Mouse (Mus musculus): ENCODE data around the gene Gm49486. TPM values are rescaled to one million over a fixed set of nuclear protein-coding genes. Genes with fewer than 3 reads are reported as not detected.

Gm49486 gene
- polyA plus RNA-seq, 1 experiment = 0.11 TPM

GRCm38 (mm10) chr15:79244071-79244893, 15.1 kb downstream of the Gm49486 start:
- 43% methylated on average over 7 of the region's 7 CpGs for WGBS
- peak overlapping the region; percentile 69 for H3K27ac ChIP-seq (ENCODE audit: insufficient read depth, low read depth, low read length)
- no peak overlapping the region for H3K4me3 ChIP-seq (ENCODE audit: insufficient read depth, low read depth, low read length)
- TF ChIP-seq CTCF (conservative IDR thresholded peaks at IDR 0.05; ENCODE audit: insufficient read depth, insufficient read length, low read depth, low read length) (no peak), POLR2A (IDR thresholded peaks at IDR 0.05; ENCODE audit: low read depth, low read length) (no peak)
- DNase-seq = peak; percentile 71
- no peaks in the 10 kb centered on the region for H3K27me3 ChIP-seq (replicated peaks; ENCODE audit: control insufficient read depth, insufficient read depth, low read length)
- H3K36me3 ChIP-seq (ENCODE audit: control insufficient read depth, insufficient read depth, low read length) = no peaks in the 10 kb centered on the region
- H3K4me1 ChIP-seq (ENCODE audit: control insufficient read depth, insufficient read depth, low read length) = peaks cover 4% of the 10 kb centered on the region; the same call in 1 of the 2 replicates

GRCm38 (mm10) chr15:79245321-79245720, 16.1 kb downstream of the Gm49486 start:
- Histone ChIP-seq H3K27ac (ENCODE audit: insufficient read depth, low read depth, low read length) (no peak overlapping the region), H3K36me3 (ENCODE audit: control insufficient read depth, insufficient read depth, low read length) (no peaks in the 10 kb centered on the region)
- WGBS = 88% methylated on average over 3 of the region's 3 CpGs

GRCm38 (mm10) chr15:79250236-79250635, 21.0 kb downstream of the Gm49486 start:
- H3K27me3 ChIP-seq (replicated peaks; ENCODE audit: control insufficient read depth, insufficient read depth, low read length) = no peaks in the 10 kb centered on the region
- no peak for TF ChIP-seq POLR2A (IDR thresholded peaks at IDR 0.05; ENCODE audit: low read depth, low read length)
- H3K36me3 ChIP-seq (ENCODE audit: control insufficient read depth, insufficient read depth, low read length) = no peaks in the 10 kb centered on the region
- 0 out of 2 replicates have a peak, but pooled peaks cover 4% of the 10 kb centered on the region for H3K4me1 ChIP-seq (ENCODE audit: control insufficient read depth, insufficient read depth, low read length)
- no peak for DNase-seq
- H3K4me3 ChIP-seq (ENCODE audit: insufficient read depth, low read depth, low read length) = no peak overlapping the region
- no peak overlapping the region for H3K27ac ChIP-seq (ENCODE audit: insufficient read depth, low read depth, low read length)
- 77% methylated on average over 2 of the region's 2 CpGs for WGBS

More at GRCm38 (mm10) chr15:79245321-79245720, 16.1 kb downstream of the Gm49486 start:
- Histone ChIP-seq H3K27me3 (replicated peaks; ENCODE audit: control insufficient read depth, insufficient read depth, low read length) (no peaks in the 10 kb centered on the region), H3K4me1 (ENCODE audit: control insufficient read depth, insufficient read depth, low read length) (peaks cover 4% of the 10 kb centered on the region; the same call in 1 of the 2 replicates), H3K4me3 (ENCODE audit: insufficient read depth, low read depth, low read length) (no peak overlapping the region)
- no peak for DNase-seq
- TF ChIP-seq CTCF (conservative IDR thresholded peaks at IDR 0.05; ENCODE audit: insufficient read depth, insufficient read length, low read depth, low read length) (no peak), POLR2A (IDR thresholded peaks at IDR 0.05; ENCODE audit: low read depth, low read length) (no peak)

- Histone ChIP-seq H3K36me3 (ENCODE audit: control insufficient read depth, insufficient read depth, low read length) (no peaks in the 10 kb centered on the region), H3K4me3 (ENCODE audit: insufficient read depth, low read depth, low read length) (no peak overlapping the region), H3K27me3 (replicated peaks; ENCODE audit: control insufficient read depth, insufficient read depth, low read length) (no peaks in the 10 kb centered on the region), H3K27ac (ENCODE audit: insufficient read depth, low read depth, low read length) (no peak overlapping the region), H3K4me1 (ENCODE audit: control insufficient read depth, insufficient read depth, low read length) (0 out of 2 replicates have a peak, but pooled peaks cover 4% of the 10 kb centered on the region)
- TF ChIP-seq CTCF (conservative IDR thresholded peaks at IDR 0.05; ENCODE audit: insufficient read depth, insufficient read length, low read depth, low read length) (no peak), POLR2A (IDR thresholded peaks at IDR 0.05; ENCODE audit: low read depth, low read length) (no peak)
- WGBS = 71% methylated on average over 7 of the region's 7 CpGs
- no peak for DNase-seq
These were observed 22.0 kb downstream of the Gm49486 start for GRCm38 (mm10) chr15:79251168-79251567.

GRCm38 (mm10) chr15:79251781-79252491, 22.7 kb downstream of the Gm49486 start:
- Histone ChIP-seq H3K27me3 (replicated peaks; ENCODE audit: control insufficient read depth, insufficient read depth, low read length) (no peaks in the 10 kb centered on the region), H3K4me3 (ENCODE audit: insufficient read depth, low read depth, low read length) (peak overlapping the region; percentile 17; the same call in 1 of the 2 replicates), H3K27ac (ENCODE audit: insufficient read depth, low read depth, low read length) (no peak overlapping the region), H3K36me3 (ENCODE audit: control insufficient read depth, insufficient read depth, low read length) (no peaks in the 10 kb centered on the region), H3K4me1 (ENCODE audit: control insufficient read depth, insufficient read depth, low read length) (0 out of 2 replicates have a peak, but pooled peaks cover 4% of the 10 kb centered on the region)
- DNase-seq = no peak
- WGBS = 4% methylated on average over 61 of the region's 61 CpGs
- TF ChIP-seq CTCF (conservative IDR thresholded peaks at IDR 0.05; ENCODE audit: insufficient read depth, insufficient read length, low read depth, low read length) (no peak; the same call in 1 of the 2 replicates), POLR2A (IDR thresholded peaks at IDR 0.05; ENCODE audit: low read depth, low read length) (no peak)

GRCm38 (mm10) chr15:79252580-79252979, 23.4 kb downstream of the Gm49486 start:
- TF ChIP-seq CTCF (conservative IDR thresholded peaks at IDR 0.05; ENCODE audit: insufficient read depth, insufficient read length, low read depth, low read length) (no peak), POLR2A (IDR thresholded peaks at IDR 0.05; ENCODE audit: low read depth, low read length) (no peak)
- Histone ChIP-seq H3K27ac (ENCODE audit: insufficient read depth, low read depth, low read length) (no peak overlapping the region), H3K4me1 (ENCODE audit: control insufficient read depth, insufficient read depth, low read length) (0 out of 2 replicates have a peak, but pooled peaks cover 4% of the 10 kb centered on the region), H3K27me3 (replicated peaks; ENCODE audit: control insufficient read depth, insufficient read depth, low read length) (no peaks in the 10 kb centered on the region), H3K4me3 (ENCODE audit: insufficient read depth, low read depth, low read length) (no peak overlapping the region), H3K36me3 (ENCODE audit: control insufficient read depth, insufficient read depth, low read length) (no peaks in the 10 kb centered on the region)
- 39% methylated on average over 24 of the region's 24 CpGs for WGBS
- DNase-seq = no peak

- Histone ChIP-seq H3K27ac (ENCODE audit: insufficient read depth, low read depth, low read length) (no peak within 1 kb of the TSS), H3K4me3 (ENCODE audit: insufficient read depth, low read depth, low read length) (no peak within 1 kb of the TSS), H3K36me3 (ENCODE audit: control insufficient read depth, insufficient read depth, low read length) (no peaks in the 10 kb centered on the region), H3K27me3 (replicated peaks; ENCODE audit: control insufficient read depth, insufficient read depth, low read length) (no peaks in the 10 kb centered on the region), H3K4me1 (ENCODE audit: control insufficient read depth, insufficient read depth, low read length) (peaks cover 12% of the 10 kb centered on the region; the same call in 1 of the 2 replicates)
- WGBS = 74% methylated on average over 3 of the region's 3 CpGs
- no peak for DNase-seq
- TF ChIP-seq POLR2A (IDR thresholded peaks at IDR 0.05; ENCODE audit: low read depth, low read length) = no peak
These were observed 25.5 kb downstream of the Gm49486 start, which contains the start of gene Slc16a8 for GRCm38 (mm10) chr15:79254661-79255060. Slc16a8 (minus strand) TSS chr15:79254761.

All from kidney, adult 2 months (tissue).